Mouse (Mus musculus) liver, embryonic 14.5 days (tissue): ENCODE data around the gene Ankrd55.

ENCODE experiments used
- CTCF ChIP-seq: IDR thresholded peaks from 2 replicates; pipeline ENCODE4 v1.5.1; 2016; ENCODE audit warnings: antibody characterized with exemption, low read depth, control low read depth
- EP300 ChIP-seq: IDR thresholded peaks from 2 replicates; pipeline ENCODE4 v1.6.1; 2016; ENCODE audit warnings: antibody characterized with exemption, low read depth

DNA sequence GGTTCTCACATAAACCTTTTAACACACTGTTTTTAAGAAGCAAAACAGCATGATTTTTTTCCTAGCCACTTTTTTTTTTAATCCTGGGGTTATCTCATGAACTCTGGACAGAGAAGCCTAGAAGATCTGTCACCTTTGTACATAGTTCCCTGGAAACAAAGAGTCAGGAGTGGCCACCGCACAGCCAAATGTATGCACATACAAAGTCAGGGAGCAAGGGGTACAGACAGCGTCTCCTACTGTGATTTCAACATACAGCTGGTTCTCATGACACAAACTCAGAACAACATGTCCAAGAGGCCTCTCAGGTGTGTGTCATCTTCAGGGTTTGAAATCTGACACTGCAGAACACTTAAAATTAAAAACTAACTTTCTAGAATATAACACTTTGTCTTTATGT, 105.1 kb downstream of the Ankrd55 start:
- TF ChIP-seq CTCF (no peak), EP300 (no peak)
